Mouse (Mus musculus): ENCODE data around the gene Olfr784.
"Not testable (repeated sequence)": the region's sequence is repeated elsewhere in the genome, so short reads cannot be mapped to it uniquely, and the experiment has no call there.

Gene Olfr784

GRCm38 (mm10) chr10:129383783-129384182 lies at the start of gene Olfr784:
Gene Olfr784 (plus strand): TSS chr10:129384083.
- no peak for DNase-seq

GRCm38 (mm10) chr10:129348550-129348949 lies 35.3 kb upstream of the Olfr784 start, which contains the start of gene Olfr782:
Gene Olfr782 (plus strand): TSS chr10:129348850.
- DNase-seq, result no peak

- not testable (repeated sequence) for DNase-seq
Observed at GRCm38 (mm10) chr10:129352475-129352874, 31.4 kb upstream of the Olfr784 start.

- DNase-seq, result not testable (repeated sequence)
Observed at GRCm38 (mm10) chr10:129356496-129356895, 27.4 kb upstream of the Olfr784 start.

- DNase-seq, result no peak
Observed at GRCm38 (mm10) chr10:129357307-129357706, 26.6 kb upstream of the Olfr784 start.

- DNase-seq, result not testable (repeated sequence)
Observed at GRCm38 (mm10) chr10:129374051-129374450, 9.8 kb upstream of the Olfr784 start.

GRCm38 (mm10) chr10:129400892-129401291 lies 17.0 kb downstream of the Olfr784 start:
- no peak for DNase-seq

- DNase-seq, result no peak
Observed at GRCm38 (mm10) chr10:129405126-129405525, 21.2 kb downstream of the Olfr784 start, which contains the start of gene Olfr785. Gene Olfr785 (plus strand): TSS chr10:129405426.

- DNase-seq, result no peak
Observed at GRCm38 (mm10) chr10:129427006-129427405, 43.1 kb downstream of the Olfr784 start, which contains the start of gene Olfr786. Gene Olfr786 (plus strand): TSS chr10:129427306.
